Mouse (Mus musculus): ENCODE data around the gene Olfr455.

Olfr455 gene

GRCm38 (mm10) chr6:42513461-42513860, 33.9 kb downstream of the Olfr455 start:
- in situ Hi-C loops (cut with MboI; ENCODE audit: low pct_unique_long_range_greater_than_20kb in 1 of 2, low sequenced_read_pairs in 2 of 2, unreplicated experiment in 1 of 2): no loop called here

DNA sequence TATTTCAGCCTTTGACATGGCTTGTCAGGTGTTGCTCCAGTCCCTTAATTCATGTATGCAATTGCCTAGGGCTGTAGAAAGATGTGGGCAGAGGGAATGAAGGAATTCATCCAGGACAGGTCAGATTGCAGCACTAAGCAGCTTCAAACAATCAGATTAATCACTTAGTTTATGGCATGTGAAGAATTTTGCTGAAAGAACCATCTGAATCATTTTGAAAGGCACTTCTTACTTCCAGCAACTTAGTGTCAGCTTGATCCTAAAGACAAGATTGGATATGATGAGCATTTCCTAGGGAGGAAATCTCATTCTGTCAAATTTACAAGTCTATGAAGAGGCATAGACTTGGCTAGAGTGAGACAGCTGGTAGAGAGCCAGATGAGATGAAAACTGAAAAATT, 38.1 kb downstream of the Olfr455 start:
- in situ Hi-C loops (cut with MboI; ENCODE audit: low pct_unique_long_range_greater_than_20kb in 1 of 2, low sequenced_read_pairs in 2 of 2, unreplicated experiment in 1 of 2): no loop called here

GRCm38 (mm10) chr6:42503478-42503877, 43.9 kb downstream of the Olfr455 start:
- in situ Hi-C loops (cut with MboI; ENCODE audit: low pct_unique_long_range_greater_than_20kb in 1 of 2, low sequenced_read_pairs in 2 of 2, unreplicated experiment in 1 of 2): no loop called here

GRCm38 (mm10) chr6:42489731-42490130, 57.7 kb downstream of the Olfr455 start:
- in situ Hi-C loops (cut with MboI; ENCODE audit: low pct_unique_long_range_greater_than_20kb in 1 of 2, low sequenced_read_pairs in 2 of 2, unreplicated experiment in 1 of 2): no loop called here

DNA sequence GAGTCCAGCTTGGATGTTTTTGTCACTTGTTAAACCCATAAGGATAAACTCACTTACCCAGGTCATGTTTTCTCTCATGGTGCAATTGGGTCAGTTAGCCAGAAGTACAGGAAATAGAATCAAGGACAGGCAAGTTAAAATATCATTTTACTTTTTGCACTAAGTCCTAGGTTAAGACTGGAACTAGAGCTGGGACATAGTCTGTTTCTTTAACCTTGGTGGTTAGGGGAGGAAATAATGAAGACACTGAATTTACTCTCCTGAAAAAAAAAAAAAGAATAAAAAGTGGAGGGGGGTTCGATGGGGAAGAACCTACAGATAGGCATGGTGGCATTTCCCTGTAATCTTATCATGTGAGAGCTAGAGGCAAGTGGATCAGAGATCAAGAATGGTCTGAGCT, 60.3 kb downstream of the Olfr455 start, which contains the start of gene Olfr456:
TSS of gene Olfr456 (minus strand) at position 101 of the 400 bp plus-strand sequence.
- in situ Hi-C loops (cut with MboI; ENCODE audit: low pct_unique_long_range_greater_than_20kb in 1 of 2, low sequenced_read_pairs in 2 of 2, unreplicated experiment in 1 of 2): no loop called here
